Mouse (Mus musculus) intestine, postnatal 0 days (tissue): Measurements from ENCODE around the gene Polr3c. TPM values are rescaled to one million over a fixed set of nuclear protein-coding genes. Genes with fewer than 3 reads are reported as not detected.

ENCODE experiments used
- ATAC-seq: fragments of 200-750 bp; cut with Nextera tagmentation; 2 replicates; pipeline ENCODE4 v1.8.0; 2017; ENCODE audit warnings: mild to moderate bottlenecking, moderate TSS enrichment, moderate library complexity
- H3K27ac ChIP-seq: fragments of 300-500 bp; sonication (generic); 2 replicates; pipeline ENCODE4 v1.5.1; 2014; ENCODE audit warnings: mild to moderate bottlenecking, low read depth, low read length, moderate library complexity
- H3K27me3 ChIP-seq: fragments of 300-500 bp; sonication (generic); replicated peaks from 2 replicates; pipeline ENCODE4 v1.6.1; 2014; ENCODE audit warnings: low read length, mixed read lengths; ENCODE audit not compliant: control insufficient read depth, insufficient read depth
- H3K36me3 ChIP-seq: fragments of 300-500 bp; sonication (generic); 2 replicates; pipeline ENCODE4 v1.6.1; 2014; ENCODE audit warnings: mild to moderate bottlenecking, moderate library complexity; ENCODE audit not compliant: control insufficient read depth, insufficient read depth
- H3K4me1 ChIP-seq: fragments of 300-500 bp; sonication (generic); replicated peaks from 2 replicates; pipeline ENCODE4 v1.6.1; 2014; ENCODE audit warnings: antibody characterized with exemption, low read length, mixed read lengths; ENCODE audit not compliant: control insufficient read depth, insufficient read depth
- H3K4me2 ChIP-seq: fragments of 300-500 bp; sonication (generic); replicated peaks from 2 replicates; pipeline ENCODE4 v1.6.1; 2014; ENCODE audit warnings: low read depth, mild to moderate bottlenecking, moderate library complexity
- H3K4me3 ChIP-seq: fragments of 300-500 bp; sonication (generic); 2 replicates; pipeline ENCODE4 v1.5.1; 2014; ENCODE audit warnings: low read depth, low read length
- H3K9ac ChIP-seq: fragments of 300-500 bp; sonication (generic); 2 replicates; pipeline ENCODE4 v1.6.1; 2014; ENCODE audit warnings: mild to moderate bottlenecking, low read depth, low read length
- H3K9me3 ChIP-seq: fragments of 300-500 bp; sonication (generic); 2 replicates; pipeline ENCODE4 v1.6.1; 2016; ENCODE audit warnings: mixed run types; ENCODE audit not compliant: control insufficient read depth
- CTCF ChIP-seq: sonication (generic); IDR thresholded peaks from 2 replicates; pipeline ENCODE4 v1.5.1; 2016; ENCODE audit warnings: low read depth, mild to moderate bottlenecking, control low read depth, antibody characterized with exemption, moderate library complexity
- WGBS: fragments of 180-500 bp; shearing (Covaris S2); extraction: QIAGEN DNeasy Blood & Tissue Kit; methylation state at CpG from one replicate; pipeline ENCODE4 v1.1.7; 2014; 5-methylcytosine and 5-hydroxymethylcytosine counted together
- polyA plus RNA-seq: library from polyadenylated mRNA; unstranded; fragments of >200 nt; fragmentation: Nextera tagmentation; extraction: Ambion mirVana; gene quantifications from 2 replicates; pipeline ENCODE4 v1.2.1, GENCODE M21; 2015

Gene Polr3c
- polyA plus RNA-seq, 1 experiment from 2014 or later = 19.7 TPM

- Histone ChIP-seq H3K36me3 (peaks cover 48% of the 10 kb centered on the region), H3K4me3 (no peak overlapping the region), H3K9me3 (no peaks in the 10 kb centered on the region), H3K27me3 (0 out of 2 replicates have a peak, but pooled peaks cover 3% of the 10 kb centered on the region), H3K9ac (no peak overlapping the region), H3K4me2 (no peak overlapping the region), H3K4me1 (peaks cover 4% of the 10 kb centered on the region; the same call in 1 of the 2 replicates), H3K27ac (no peak overlapping the region)
- no peak for TF ChIP-seq CTCF
- 93% methylated on average over 11 of the region's 11 CpGs for WGBS
- no peak for ATAC-seq
Measured at GRCm38 (mm10) chr3:96706217-96706616, 21.2 kb downstream of the Polr3c start.

DNA sequence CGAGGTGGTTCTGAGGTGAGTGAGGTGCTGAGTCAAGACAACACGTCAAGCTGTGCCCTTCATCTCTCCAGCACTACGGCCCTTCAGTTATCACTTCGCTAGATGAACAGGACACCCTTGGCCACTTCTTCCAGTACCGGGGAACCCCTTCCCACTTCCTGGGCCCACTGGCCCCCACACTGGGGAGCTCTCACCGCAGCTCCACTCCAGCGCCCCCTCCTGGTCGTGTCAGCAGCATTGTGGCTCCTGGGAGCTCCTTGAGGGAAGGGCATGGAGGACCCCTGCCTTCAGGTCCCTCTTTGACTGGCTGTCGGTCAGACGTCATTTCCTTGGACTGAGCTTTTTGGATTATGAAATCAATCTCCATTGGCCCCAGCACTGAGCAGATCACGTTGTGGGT, 22.6 kb downstream of the Polr3c start:
- peaks cover 50% of the 10 kb centered on the region for H3K36me3 ChIP-seq
- H3K27me3 ChIP-seq = 0 out of 2 replicates have a peak, but pooled peaks cover 3% of the 10 kb centered on the region
- no peak for ATAC-seq
- no peak overlapping the region for H3K4me3 ChIP-seq
- H3K4me2 ChIP-seq = no peak overlapping the region
- peaks cover 4% of the 10 kb centered on the region; the same call in 1 of the 2 replicates for H3K4me1 ChIP-seq
- WGBS = 63% methylated on average over 11 of the region's 11 CpGs
- no peak overlapping the region for H3K27ac ChIP-seq
- no peaks in the 10 kb centered on the region for H3K9me3 ChIP-seq
- no peak overlapping the region for H3K9ac ChIP-seq
- TF ChIP-seq CTCF = peak; percentile 67

- no peak for TF ChIP-seq CTCF
- no peaks in the 10 kb centered on the region for H3K4me1 ChIP-seq
- H3K36me3 ChIP-seq = peaks cover 52% of the 10 kb centered on the region
- no peak overlapping the region for H3K4me2 ChIP-seq
- no peak overlapping the region for H3K9ac ChIP-seq
- no peaks in the 10 kb centered on the region for H3K27me3 ChIP-seq
- WGBS = 93% methylated on average over 4 of the region's 4 CpGs
- no peaks in the 10 kb centered on the region for H3K9me3 ChIP-seq
- H3K27ac ChIP-seq = no peak overlapping the region
- ATAC-seq = no peak
- no peak overlapping the region for H3K4me3 ChIP-seq
Measured at GRCm38 (mm10) chr3:96701003-96701402, 26.4 kb downstream of the Polr3c start.

GRCm38 (mm10) chr3:96700376-96700775, 27.1 kb downstream of the Polr3c start:
- WGBS = 54% methylated on average over 7 of the region's 7 CpGs
- peak; percentile 68 for TF ChIP-seq CTCF

DNA sequence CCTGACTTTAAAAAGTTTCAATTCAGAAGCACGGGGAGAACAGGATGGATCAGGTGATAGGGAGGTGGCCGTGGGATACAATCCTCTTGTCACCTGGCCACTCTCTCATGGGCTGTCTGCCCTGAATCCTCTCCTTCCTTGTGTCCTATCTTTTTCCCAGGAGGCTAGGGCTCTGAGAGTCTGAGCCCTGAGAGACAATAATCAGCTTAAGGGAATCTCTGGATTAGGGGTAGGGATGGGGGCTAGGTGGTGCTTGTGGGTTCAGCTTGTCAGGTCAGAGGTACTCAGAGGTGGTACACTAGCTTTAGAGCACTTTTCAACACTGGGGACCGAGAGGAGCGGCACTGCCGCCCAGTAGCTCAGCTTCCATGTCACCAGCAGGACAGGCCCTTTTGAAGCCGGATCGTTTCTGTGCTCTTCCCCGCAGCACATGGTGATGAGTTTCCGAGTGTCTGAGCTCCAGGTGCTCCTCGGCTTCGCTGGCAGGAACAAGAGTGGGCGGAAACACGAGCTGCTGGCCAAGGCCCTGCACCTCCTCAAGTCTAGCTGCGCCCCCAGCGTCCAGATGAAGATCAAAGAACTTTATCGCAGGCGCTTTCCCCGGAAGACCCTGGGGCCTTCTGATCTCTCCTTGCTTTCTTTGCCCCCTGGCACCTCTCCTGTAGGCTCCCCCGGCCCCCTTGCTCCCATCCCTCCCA, 28.3 kb downstream of the Polr3c start:
- Histone ChIP-seq H3K27ac (no peak overlapping the region), H3K27me3 (no peaks in the 10 kb centered on the region), H3K4me3 (no peak overlapping the region), H3K4me1 (no peaks in the 10 kb centered on the region), H3K9me3 (no peaks in the 10 kb centered on the region), H3K36me3 (peaks cover 41% of the 10 kb centered on the region), H3K4me2 (no peak overlapping the region), H3K9ac (no peak overlapping the region)
- no peak for ATAC-seq
- 63% methylated on average over 19 of the region's 19 CpGs for WGBS
- no peak for TF ChIP-seq CTCF

More at GRCm38 (mm10) chr3:96700376-96700775, 27.1 kb downstream of the Polr3c start:
- Histone ChIP-seq H3K4me2 (no peak overlapping the region), H3K36me3 (peaks cover 52% of the 10 kb centered on the region), H3K27ac (no peak overlapping the region), H3K27me3 (no peaks in the 10 kb centered on the region), H3K9ac (no peak overlapping the region), H3K4me1 (no peaks in the 10 kb centered on the region), H3K4me3 (no peak overlapping the region), H3K9me3 (no peaks in the 10 kb centered on the region)
- no peak for ATAC-seq

- peaks cover 23% of the 10 kb centered on the region for H3K36me3 ChIP-seq
- no peaks in the 10 kb centered on the region for H3K9me3 ChIP-seq
- no peaks in the 10 kb centered on the region for H3K27me3 ChIP-seq
- TF ChIP-seq CTCF = no peak
- WGBS = under 1% methylated on average over 84 of the region's 85 CpGs
- peak overlapping the region; percentile 89 for H3K4me2 ChIP-seq
- H3K27ac ChIP-seq = peak overlapping the region; percentile 90
- H3K4me1 ChIP-seq = no peaks in the 10 kb centered on the region
- ATAC-seq = peak; percentile 92
- peak overlapping the region; percentile 68 for H3K9ac ChIP-seq
- H3K4me3 ChIP-seq = peak overlapping the region; percentile 98
Measured at GRCm38 (mm10) chr3:96696766-96697732, 30.4 kb downstream of the Polr3c start.
